Mouse (Mus musculus) cerebellum, adult 9-11 months (tissue): ENCODE measurements at regions not wholly inside any gene's neighbourhood (a gene's known extent, or its start where the extent isn't known, plus 50 kb on each side); places are given as distances from the start of the nearest gene placed in this dataset.

Source experiments
- DNase-seq: peaks from one replicate; pipeline ENCODE4 v3.0.0; 2022

GRCm38 (mm10) chr6:143287322-143287721 is 120.3 kb downstream of the Etnk1 start:
- no peak for DNase-seq

GRCm38 (mm10) chr6:143288491-143289130 is 121.6 kb downstream of the Etnk1 start:
- DNase-seq, result no peak

GRCm38 (mm10) chr6:143293648-143294047 is 126.6 kb downstream of the Etnk1 start:
- no peak for DNase-seq

DNA sequence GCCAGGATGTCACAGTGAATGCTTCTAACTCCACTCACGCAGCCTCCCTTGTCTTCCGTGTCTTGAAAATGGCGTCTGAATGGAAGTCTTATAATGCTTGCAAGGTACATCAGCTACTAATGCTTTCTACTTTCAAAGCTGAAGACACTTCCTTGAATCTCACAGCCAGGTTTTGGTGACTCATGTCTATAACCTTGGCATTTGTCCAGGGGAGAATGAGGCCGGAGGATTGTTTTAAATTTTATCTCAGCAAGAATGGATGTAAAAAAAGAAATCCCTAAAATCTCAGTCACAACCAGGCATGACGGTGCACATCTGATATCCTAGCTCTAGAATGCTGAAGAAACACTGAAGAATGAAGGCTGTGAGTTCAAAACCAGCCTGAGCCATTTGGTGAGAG is 131.4 kb downstream of the Etnk1 start:
- no peak for DNase-seq

- no peak for DNase-seq
These were observed 134.4 kb downstream of the Etnk1 start for GRCm38 (mm10) chr6:143301414-143301813.

DNA sequence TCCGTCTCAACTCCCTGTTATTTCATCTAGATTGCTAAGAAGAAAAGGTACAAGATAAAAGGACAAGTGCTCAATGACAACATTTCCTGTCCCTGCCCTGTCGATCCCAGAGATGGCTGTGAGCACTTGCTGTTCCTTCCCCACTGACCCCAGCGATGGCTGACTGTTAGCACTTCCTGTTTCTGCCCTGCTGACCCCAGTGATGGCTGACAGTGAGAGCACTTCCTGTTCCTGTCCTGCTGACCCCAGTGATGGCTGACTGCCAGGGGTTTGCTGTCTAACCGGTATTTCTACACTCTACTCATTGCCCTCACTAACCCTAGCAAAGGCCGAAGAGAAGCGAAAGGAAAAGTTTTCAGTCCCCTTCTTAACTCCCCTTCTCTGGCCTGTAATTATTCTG is 140.3 kb downstream of the Etnk1 start:
- DNase-seq, result no peak

DNA sequence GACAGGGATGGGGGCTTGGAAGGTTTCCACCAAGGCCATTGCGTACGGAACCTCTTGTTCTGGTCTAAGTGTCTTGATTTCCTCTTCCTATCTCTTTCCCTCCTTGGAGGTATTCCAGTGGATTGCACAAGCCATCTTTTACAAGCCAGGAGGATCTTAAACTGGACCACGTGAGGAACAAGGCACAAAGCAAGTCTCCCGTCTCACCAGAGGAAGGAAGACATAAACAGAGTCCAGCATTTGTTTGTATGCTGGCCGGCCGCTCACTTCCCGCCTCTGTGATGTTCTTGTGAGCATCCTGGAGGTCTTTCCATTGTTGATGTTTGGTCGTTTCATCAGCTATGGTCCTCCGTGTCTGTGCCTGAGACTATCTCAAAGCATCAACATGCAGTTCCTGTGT is 148.8 kb downstream of the Etnk1 start:
- no peak for DNase-seq

DNA sequence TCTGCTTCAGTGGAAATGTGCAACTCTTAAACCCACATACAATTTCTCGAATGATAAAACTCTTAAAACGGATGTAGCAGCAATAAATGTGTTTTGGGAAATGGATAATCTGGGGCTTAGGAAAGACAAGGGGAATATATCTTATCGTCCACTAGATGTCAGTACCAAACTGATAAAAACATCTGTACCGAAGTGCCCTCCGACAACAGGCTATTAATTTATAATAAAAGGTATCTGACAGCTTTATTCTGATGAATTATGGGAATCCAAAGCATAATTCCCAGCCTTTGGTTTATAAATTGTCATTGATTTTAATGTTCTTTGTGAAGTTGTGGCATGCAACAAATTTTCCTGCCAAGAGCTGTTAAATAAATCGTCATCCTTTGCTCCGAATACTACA is 153.4 kb downstream of the Etnk1 start:
- no peak for DNase-seq

GRCm38 (mm10) chr6:143324636-143325035 is 157.6 kb downstream of the Etnk1 start:
- no peak for DNase-seq

- DNase-seq, result no peak
These were observed 160.1 kb downstream of the Etnk1 start for GRCm38 (mm10) chr6:143326956-143327722.

DNA sequence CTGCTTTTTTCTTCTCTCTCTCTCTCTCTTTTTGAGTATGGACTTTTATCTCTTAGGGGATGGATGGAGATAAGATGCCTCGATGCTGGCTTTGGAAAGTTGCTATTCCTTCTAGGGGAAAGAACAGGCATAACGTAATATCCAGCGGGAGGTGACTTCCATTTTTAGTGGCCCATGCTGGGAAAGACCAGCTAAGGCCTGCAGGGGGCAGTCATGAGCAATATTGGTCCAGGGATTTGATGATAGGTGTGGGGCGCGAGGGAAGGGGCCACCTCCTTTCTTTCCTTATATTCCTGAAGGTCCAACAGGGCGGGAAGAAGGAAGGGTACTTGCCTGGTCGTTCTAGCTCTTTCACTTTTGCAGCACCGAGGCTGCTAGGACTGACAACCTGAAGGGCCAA is 160.8 kb downstream of the Etnk1 start:
- DNase-seq, result no peak

DNA sequence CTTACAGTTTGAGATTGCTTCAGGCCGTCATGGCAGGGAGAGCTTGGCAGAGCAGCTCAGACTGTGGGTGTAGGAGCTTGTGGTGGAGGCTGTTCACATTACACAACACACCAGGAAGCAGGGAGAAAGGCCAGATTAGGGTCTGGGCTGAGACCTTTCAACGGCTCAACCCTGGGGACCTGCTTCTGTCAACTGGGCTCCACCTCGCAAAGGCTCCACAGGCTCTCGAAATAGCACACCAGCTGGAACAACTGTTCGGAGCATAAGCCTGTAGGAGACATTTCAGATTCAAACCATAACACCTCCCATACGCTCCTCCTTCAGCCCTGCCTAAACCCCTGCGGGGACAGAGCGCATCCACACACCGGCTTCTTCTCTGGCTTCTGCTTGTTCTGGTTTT is 161.2 kb downstream of the Etnk1 start:
- DNase-seq, result no peak

- DNase-seq, result no peak
These were observed 162.1 kb downstream of the Etnk1 start for GRCm38 (mm10) chr6:143329096-143329495.

DNA sequence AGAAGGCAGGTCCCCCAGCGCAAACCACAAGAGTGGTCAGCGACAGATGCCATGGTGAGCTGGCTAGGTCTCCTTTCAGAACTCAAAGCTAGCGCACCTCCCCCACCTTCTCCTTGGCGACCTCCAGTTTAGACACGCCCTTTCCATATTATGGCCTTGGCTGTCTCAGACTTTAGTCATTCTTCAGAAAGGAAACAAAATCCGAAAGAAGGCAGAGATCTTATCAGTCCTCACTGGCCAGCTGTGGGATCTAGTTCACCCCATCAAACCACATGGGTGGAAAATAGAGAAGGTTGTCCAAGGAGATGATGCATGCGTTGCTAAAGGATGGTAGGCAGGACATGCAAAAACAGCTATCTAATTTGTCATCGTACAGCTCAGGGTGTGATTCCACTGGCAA is 166.5 kb downstream of the Etnk1 start:
- DNase-seq, result no peak

GRCm38 (mm10) chr6:143336574-143336973 is 169.6 kb downstream of the Etnk1 start:
- DNase-seq, result no peak

- no peak for DNase-seq
These were observed 182.0 kb downstream of the Etnk1 start for GRCm38 (mm10) chr6:143349000-143349399.

DNA sequence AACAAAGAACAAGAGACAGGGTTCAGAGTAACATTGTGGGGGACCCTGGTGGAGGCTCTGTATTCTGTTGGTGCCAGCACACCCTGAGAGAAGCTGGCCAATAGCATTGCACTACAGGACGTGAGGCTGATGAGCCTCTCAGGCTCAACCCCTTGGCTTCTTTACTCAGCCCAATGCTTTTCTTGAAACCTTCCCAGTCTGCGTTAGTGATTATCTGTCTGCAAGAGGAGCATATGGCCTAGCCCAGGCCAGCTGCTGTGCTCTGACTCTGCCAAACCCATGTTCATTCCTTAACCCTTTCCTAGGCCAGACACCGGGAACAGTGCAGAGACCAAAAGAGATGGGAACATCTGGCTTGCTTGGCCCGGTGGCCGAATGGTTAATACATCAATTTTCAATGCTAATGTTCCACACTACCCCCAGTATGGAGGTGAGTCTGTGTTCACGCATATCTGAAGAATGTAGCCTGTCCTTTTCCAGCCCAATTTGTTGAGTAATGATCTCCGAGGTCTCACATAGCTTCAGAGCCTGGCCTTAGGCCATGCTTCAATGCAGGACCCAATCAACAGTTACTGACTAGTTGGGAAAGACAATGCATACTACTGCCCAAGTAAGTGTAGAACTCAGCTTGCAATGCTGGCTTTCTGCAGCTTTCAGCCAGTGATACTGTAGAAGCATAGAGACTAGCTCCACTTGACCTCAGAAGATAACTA is 192.5 kb downstream of the Etnk1 start:
- DNase-seq, result no peak

- DNase-seq, result no peak
These were observed 194.2 kb downstream of the Etnk1 start for GRCm38 (mm10) chr6:143361149-143361725.

GRCm38 (mm10) chr6:143361963-143362362 is 194.9 kb downstream of the Etnk1 start:
- no peak for DNase-seq

DNA sequence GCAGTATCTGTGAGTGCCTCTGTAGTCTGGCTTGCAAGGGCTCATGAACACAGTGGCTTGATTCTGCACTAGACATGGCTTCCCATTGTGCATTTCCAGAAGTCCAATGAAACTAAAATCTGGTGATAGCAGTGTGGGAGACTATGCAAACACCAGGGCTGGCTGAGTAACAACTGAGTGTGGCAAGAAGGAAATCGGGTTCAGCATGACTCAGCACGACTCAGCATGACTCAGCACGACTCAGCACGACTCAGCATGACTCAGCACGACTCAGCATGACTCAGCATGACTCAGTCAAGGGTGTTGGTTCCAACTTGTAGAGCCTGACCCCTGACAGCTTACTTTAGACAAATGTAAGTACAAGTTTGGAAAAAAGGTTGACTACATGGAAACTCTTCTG is 198.8 kb downstream of the Etnk1 start:
- DNase-seq, result no peak

GRCm38 (mm10) chr6:143367804-143368203 is 200.8 kb downstream of the Etnk1 start:
- DNase-seq, result no peak

GRCm38 (mm10) chr6:143368646-143369045 is 201.6 kb downstream of the Etnk1 start:
- no peak for DNase-seq

DNA sequence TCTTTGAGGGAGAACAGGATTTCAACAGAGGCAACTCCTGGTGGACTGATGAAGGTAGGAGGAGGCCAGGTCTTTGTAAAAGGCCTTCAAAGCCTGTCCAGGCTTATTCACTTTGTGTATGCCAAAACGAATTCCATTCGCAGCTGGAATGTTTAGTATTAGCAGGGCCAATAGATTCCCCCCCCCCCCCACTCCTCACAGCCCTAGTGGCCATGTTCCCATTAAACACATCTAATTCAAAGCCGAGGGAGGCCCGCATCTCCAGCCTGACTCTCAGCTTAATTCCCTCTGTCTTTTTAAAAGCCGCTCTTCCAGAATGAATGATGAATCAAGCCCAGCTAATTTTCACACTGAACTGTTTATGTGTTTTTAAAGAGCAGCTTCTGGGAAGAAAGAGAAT is 205.5 kb downstream of the Etnk1 start:
- DNase-seq, result no peak
